Mouse (Mus musculus): ENCODE results near the gene Rbfox2.

Gene Rbfox2

GRCm38 (mm10) chr15:77192154-77192935 lies 114.5 kb downstream of the Rbfox2 start:
- no peak for DNase-seq (ENCODE audit: low read depth)

- no peak for DNase-seq (ENCODE audit: low read depth)
These were observed 120.7 kb downstream of the Rbfox2 start for GRCm38 (mm10) chr15:77186096-77186495.

- no peak for DNase-seq (ENCODE audit: low read depth)
These were observed 121.2 kb downstream of the Rbfox2 start for GRCm38 (mm10) chr15:77185614-77186013.

GRCm38 (mm10) chr15:77182800-77183199 lies 124.0 kb downstream of the Rbfox2 start:
- DNase-seq (ENCODE audit: low read depth), result no peak

- DNase-seq (ENCODE audit: low read depth), result no peak
These were observed 132.8 kb downstream of the Rbfox2 start for GRCm38 (mm10) chr15:77174018-77174417.

- DNase-seq (ENCODE audit: low read depth), result no peak
These were observed 134.4 kb downstream of the Rbfox2 start for GRCm38 (mm10) chr15:77172414-77172813.

- no peak for DNase-seq (ENCODE audit: low read depth)
These were observed 138.0 kb downstream of the Rbfox2 start for GRCm38 (mm10) chr15:77168781-77169180.

- DNase-seq (ENCODE audit: low read depth), result no peak
These were observed 140.5 kb downstream of the Rbfox2 start for GRCm38 (mm10) chr15:77166225-77166732.

- DNase-seq (ENCODE audit: low read depth), result no peak
These were observed 143.5 kb downstream of the Rbfox2 start for GRCm38 (mm10) chr15:77163336-77163735.

GRCm38 (mm10) chr15:77162931-77163330 lies 143.9 kb downstream of the Rbfox2 start:
- DNase-seq (ENCODE audit: low read depth), result no peak

- DNase-seq (ENCODE audit: low read depth), result no peak
These were observed 145.4 kb downstream of the Rbfox2 start for GRCm38 (mm10) chr15:77161382-77161781.

- DNase-seq (ENCODE audit: low read depth), result no peak
These were observed 146.0 kb downstream of the Rbfox2 start for GRCm38 (mm10) chr15:77160848-77161247.

- no peak for DNase-seq (ENCODE audit: low read depth)
These were observed 150.3 kb downstream of the Rbfox2 start for GRCm38 (mm10) chr15:77156525-77156924.

- DNase-seq (ENCODE audit: low read depth), result no peak
These were observed 152.5 kb downstream of the Rbfox2 start for GRCm38 (mm10) chr15:77154248-77154785.

GRCm38 (mm10) chr15:77153625-77154024 lies 153.2 kb downstream of the Rbfox2 start:
- peak; percentile 9 for DNase-seq (ENCODE audit: low read depth)

GRCm38 (mm10) chr15:77153088-77153546 lies 153.7 kb downstream of the Rbfox2 start:
- DNase-seq (ENCODE audit: low read depth), result no peak

- DNase-seq (ENCODE audit: low read depth), result no peak
These were observed 154.3 kb downstream of the Rbfox2 start for GRCm38 (mm10) chr15:77152336-77153087.

- no peak for DNase-seq (ENCODE audit: low read depth)
These were observed 155.0 kb downstream of the Rbfox2 start for GRCm38 (mm10) chr15:77151816-77152215.

- DNase-seq (ENCODE audit: low read depth), result no peak
These were observed 155.6 kb downstream of the Rbfox2 start for GRCm38 (mm10) chr15:77151178-77151577.

- DNase-seq (ENCODE audit: low read depth), result no peak
These were observed 156.4 kb downstream of the Rbfox2 start for GRCm38 (mm10) chr15:77150424-77150841.

GRCm38 (mm10) chr15:77150000-77150399 lies 156.8 kb downstream of the Rbfox2 start:
- DNase-seq (ENCODE audit: low read depth), result no peak

GRCm38 (mm10) chr15:77149551-77149950 lies 157.3 kb downstream of the Rbfox2 start:
- no peak for DNase-seq (ENCODE audit: low read depth)

GRCm38 (mm10) chr15:77146942-77147341 lies 159.9 kb downstream of the Rbfox2 start:
- DNase-seq (ENCODE audit: low read depth), result no peak
